Mouse (Mus musculus) MEL (cell line): ENCODE measurements around the gene Pik3ip1. TPM values are rescaled to one million over a fixed set of nuclear protein-coding genes. Genes with fewer than 3 reads are reported as not detected.

Source experiments
- DNase-seq: peaks from one replicate; pipeline ENCODE4 v3.0.0; 2011; ENCODE audit warnings: low read depth, low spot score
- H3K27ac ChIP-seq: 2 replicates; pipeline ENCODE4 v1.5.1; 2012; ENCODE audit warnings: low read depth, mild to moderate bottlenecking, control low read depth, low read length, moderate library complexity; ENCODE audit not compliant: control insufficient read depth
- H3K27me3 ChIP-seq, 2 experiments: fragments of 150-350 bp in 1 of 2; sonication (generic) in 1 of 2; 2 replicates each; pipeline ENCODE4 v1.6.1; 2012; ENCODE audit warnings: low read length in 2 of 2, mild to moderate bottlenecking in 2 of 2, improper control_type of control experiment in 1 of 2, moderate library complexity in 1 of 2; ENCODE audit not compliant: insufficient read depth in 2 of 2, control insufficient read depth in 1 of 2
- H3K36me3 ChIP-seq, 2 experiments: 2 replicates each; pipeline ENCODE4 v1.6.1; 2012 to 2014; ENCODE audit warnings: low read length in 2 of 2, improper control_type of control experiment in 1 of 2, inconsistent platforms in 1 of 2, mild to moderate bottlenecking in 1 of 2; ENCODE audit not compliant: insufficient read depth in 2 of 2, control insufficient read depth in 1 of 2
- H3K4me1 ChIP-seq, 2 experiments: fragments of 150-350 bp in 1 of 2; sonication (generic) in 1 of 2; 2 replicates each; pipeline ENCODE4 v1.6.1; 2012; ENCODE audit warnings: low read length in 2 of 2, improper control_type of control experiment in 1 of 2, mild to moderate bottlenecking in 1 of 2; ENCODE audit not compliant: insufficient read depth in 2 of 2, control insufficient read depth in 1 of 2
- H3K4me3 ChIP-seq, 2 experiments: fragments of 150-350 bp in 1 of 2; sonication (generic) in 1 of 2; 2 replicates each; pipeline ENCODE4 v1.5.1; 2012; ENCODE audit warnings: low read depth in 2 of 2, low read length in 2 of 2, mild to moderate bottlenecking in 2 of 2, moderate library complexity in 2 of 2, control low read depth in 1 of 2, improper control_type of control experiment in 1 of 2; ENCODE audit not compliant: control insufficient read depth in 1 of 2, insufficient read depth in 1 of 2
- H3K79me2 ChIP-seq: 2 replicates; pipeline ENCODE4 v1.6.1; 2012; ENCODE audit warnings: mild to moderate bottlenecking, low read length, moderate library complexity; ENCODE audit not compliant: control insufficient read depth, poor library complexity, insufficient read depth
- H3K9ac ChIP-seq: 2 replicates; pipeline ENCODE4 v1.6.1; 2012; ENCODE audit warnings: low read depth, mild to moderate bottlenecking, control low read depth, low read length, moderate library complexity; ENCODE audit not compliant: control insufficient read depth, poor library complexity, severe bottlenecking
- H3K9me3 ChIP-seq: fragments of 150-350 bp; sonication (generic); replicated peaks from 2 replicates; pipeline ENCODE4 v1.6.1; 2012; ENCODE audit warnings: mild to moderate bottlenecking, low read length, improper control_type of control experiment, moderate library complexity; ENCODE audit not compliant: insufficient read depth
- CHD2 ChIP-seq: IDR thresholded peaks from 2 replicates; pipeline ENCODE4 v1.6.1; 2011; ENCODE audit warnings: low read length, improper control_type of control experiment
- CTCF ChIP-seq, 3 experiments: IDR thresholded peaks in 2 of 3; conservative IDR thresholded peaks in 1 of 3; 2 replicates each; pipeline ENCODE4 v1.5.1; 2011 to 2012; ENCODE audit warnings: low read length in 3 of 3, low read depth in 2 of 3, mild to moderate bottlenecking in 2 of 3, improper control_type of control experiment in 1 of 3, inconsistent platforms in 1 of 3, mixed read lengths in 1 of 3, moderate library complexity in 1 of 3; ENCODE audit not compliant: control insufficient read depth in 1 of 3, insufficient read depth in 1 of 3, poor library complexity in 1 of 3, severe bottlenecking in 1 of 3
- E2F4 ChIP-seq: IDR thresholded peaks from 2 replicates; pipeline ENCODE4 v1.6.1; 2011; ENCODE audit warnings: low read depth, low read length, improper control_type of control experiment, borderline replicate concordance
- ELF1 ChIP-seq: IDR thresholded peaks from 2 replicates; pipeline ENCODE4 v1.6.1; 2014; ENCODE audit warnings: low read depth, mild to moderate bottlenecking, inconsistent platforms, low read length, improper control_type of control experiment, moderate library complexity
- EP300 ChIP-seq, 2 experiments: IDR thresholded peaks; 2 replicates each; pipeline ENCODE4 v1.6.1; 2011; ENCODE audit warnings: improper control_type of control experiment in 2 of 2, low read length in 2 of 2, low read depth in 1 of 2, mild to moderate bottlenecking in 1 of 2
- ETS1 ChIP-seq: IDR thresholded peaks from 2 replicates; pipeline ENCODE4 v1.6.1; 2012; ENCODE audit warnings: low read depth, mild to moderate bottlenecking, inconsistent platforms, low read length, improper control_type of control experiment, moderate library complexity
- GATA1 ChIP-seq: IDR thresholded peaks from 2 replicates; pipeline ENCODE4 v1.6.1; 2011; ENCODE audit warnings: low read depth, low read length, improper control_type of control experiment
- HCFC1 ChIP-seq: IDR thresholded peaks from 2 replicates; pipeline ENCODE4 v1.6.1; 2012; ENCODE audit warnings: low read depth, mild to moderate bottlenecking, inconsistent platforms, low read length, improper control_type of control experiment, moderate library complexity
- KAT2A ChIP-seq: conservative IDR thresholded peaks from 2 replicates; pipeline ENCODE4 v1.6.1; 2012; ENCODE audit warnings: low read depth, low read length, improper control_type of control experiment, inconsistent platforms
- MAFK ChIP-seq: IDR thresholded peaks from 2 replicates; pipeline ENCODE4 v1.6.1; 2011; ENCODE audit warnings: low read depth, mild to moderate bottlenecking, low read length, improper control_type of control experiment, borderline replicate concordance
- MEF2A ChIP-seq: IDR thresholded peaks from 2 replicates; pipeline ENCODE4 v1.6.1; 2014; ENCODE audit warnings: low read depth, mild to moderate bottlenecking, inconsistent platforms, low read length, improper control_type of control experiment; ENCODE audit not compliant: poor library complexity, insufficient replicate concordance, severe bottlenecking; ENCODE audit errors: extremely low read depth
- MYC ChIP-seq: IDR thresholded peaks from 2 replicates; pipeline ENCODE4 v1.6.1; 2011; ENCODE audit warnings: low read depth, mild to moderate bottlenecking, low read length, improper control_type of control experiment, moderate library complexity
- NELFE ChIP-seq: IDR thresholded peaks from 2 replicates; pipeline ENCODE4 v1.6.1; 2011; ENCODE audit warnings: low read depth, low read length, improper control_type of control experiment
- NRF1 ChIP-seq: IDR thresholded peaks from 2 replicates; pipeline ENCODE4 v1.6.1; 2014; ENCODE audit warnings: low read depth, mild to moderate bottlenecking, inconsistent platforms, low read length, improper control_type of control experiment, moderate library complexity; ENCODE audit not compliant: poor library complexity, insufficient read depth, severe bottlenecking
- POLR2A ChIP-seq, 2 experiments: IDR thresholded peaks; 2 replicates each; pipeline ENCODE4 v1.6.1; 2011 to 2012; ENCODE audit warnings: low read length in 2 of 2, mild to moderate bottlenecking in 2 of 2, control low read depth in 1 of 2, improper control_type of control experiment in 1 of 2, low read depth in 1 of 2, moderate library complexity in 1 of 2; ENCODE audit not compliant: control insufficient read depth in 1 of 2, insufficient read depth in 1 of 2, poor library complexity in 1 of 2
- POLR2AphosphoS2 ChIP-seq: IDR thresholded peaks from 2 replicates; pipeline ENCODE4 v1.6.1; 2011; ENCODE audit warnings: low read length, improper control_type of control experiment
- POLR2AphosphoS5 ChIP-seq: IDR thresholded peaks from 2 replicates; pipeline ENCODE4 v1.6.1; 2012; ENCODE audit warnings: low read depth, borderline replicate concordance, mild to moderate bottlenecking, inconsistent platforms, low read length, moderate library complexity, mixed read lengths
- RCOR1 ChIP-seq: IDR thresholded peaks from 2 replicates; pipeline ENCODE4 v1.6.1; 2012; ENCODE audit warnings: low read depth, mild to moderate bottlenecking, inconsistent platforms, low read length, improper control_type of control experiment
- SIN3A ChIP-seq: IDR thresholded peaks from 2 replicates; pipeline ENCODE4 v1.6.1; 2012; ENCODE audit warnings: low read length, improper control_type of control experiment, inconsistent platforms
- TAL1 ChIP-seq: IDR thresholded peaks from 2 replicates; pipeline ENCODE4 v1.6.1; 2012; ENCODE audit warnings: mild to moderate bottlenecking, inconsistent platforms, low read length, moderate library complexity, mixed read lengths
- TCF12 ChIP-seq: IDR thresholded peaks from 2 replicates; pipeline ENCODE4 v1.6.1; 2014; ENCODE audit warnings: low read depth, mild to moderate bottlenecking, inconsistent platforms, low read length, improper control_type of control experiment, moderate library complexity
- UBTF ChIP-seq: IDR thresholded peaks from 2 replicates; pipeline ENCODE4 v1.6.1; 2012; ENCODE audit warnings: low read depth, mild to moderate bottlenecking, inconsistent platforms, low read length, improper control_type of control experiment, moderate library complexity, borderline replicate concordance; ENCODE audit not compliant: insufficient read depth
- ZC3H11A ChIP-seq: IDR thresholded peaks from 2 replicates; pipeline ENCODE4 v1.6.1; 2012; ENCODE audit warnings: low read depth, mild to moderate bottlenecking, inconsistent platforms, low read length, improper control_type of control experiment
- polyA plus RNA-seq, 2 experiments: library from polyadenylated mRNA; stranded (reverse) in 1 of 2; unstranded in 1 of 2; fragments of >175 nt in 1 of 2; fragments of >200 nt in 1 of 2; gene quantifications; 2 replicates each; pipeline versions ENCODE4 v1.2.1 to v1.2.4; 2012; ENCODE audit warnings: low replicate concordance in 2 of 2, low read depth in 1 of 2; ENCODE audit not compliant: insufficient read length in 2 of 2, insufficient read depth in 1 of 2, missing spikeins in 1 of 2
- total RNA-seq: library from RNA; depleted of rRNA; stranded (reverse); fragments of 300-350 nt; gene quantifications from 2 replicates; pipeline ENCODE4 v1.2.3, GENCODE M21; 2012

Gene Pik3ip1
- total and polyA plus RNA-seq, 3 experiments, result 1.7 to 2.7 TPM; not detected in 1

GRCm38 (mm10) chr11:3374741-3375140 is 44.5 kb downstream of the Pik3ip1 start:
- no peaks in the 10 kb centered on the region for H3K9me3 ChIP-seq
- H3K27ac ChIP-seq, result no peak overlapping the region
- TF ChIP-seq SIN3A (no peak), POLR2AphosphoS5 (no peak), CHD2 (no peak), MYC (no peak), NRF1 (no peak), MEF2A (no peak), CTCF (IDR thresholded peaks at IDR 0.05 in 2 of 3, conservative IDR thresholded peaks at IDR 0.05 in 1 of 3; ENCODE audit: control insufficient read depth in 1 of 3, insufficient read depth in 1 of 3, low read depth in 2 of 3, low read length in 3 of 3, poor library complexity in 1 of 3, severe bottlenecking in 1 of 3) (no peak), NELFE (no peak)
- peaks cover 2 to 7% of the 10 kb centered on the region in 2 experiments for H3K4me1 ChIP-seq
- no peak overlapping the region for H3K9ac ChIP-seq
- H3K36me3 ChIP-seq, result peaks cover 0 to 6% of the 10 kb centered on the region in 2 experiments; a peak in 3 of 4 replicates
- no peak overlapping the region for H3K4me3 ChIP-seq
- H3K27me3 ChIP-seq, result no peaks in the 10 kb centered on the region
- DNase-seq, result no peak
- no peaks in the 10 kb centered on the region for H3K79me2 ChIP-seq

- H3K4me3 ChIP-seq, result no peak overlapping the region
- H3K9ac ChIP-seq, result no peak overlapping the region
- 0 out of 2 replicates have a peak overlapping the region, but pooled peaks have one; percentile 6 for H3K27ac ChIP-seq
- no peaks in the 10 kb centered on the region for H3K79me2 ChIP-seq
- H3K4me1 ChIP-seq, result peaks cover 6 to 18% of the 10 kb centered on the region in 2 experiments
- peaks cover 2 to 14% of the 10 kb centered on the region in 2 experiments; a peak in 3 of 4 replicates for H3K36me3 ChIP-seq
- no peaks in the 10 kb centered on the region for H3K9me3 ChIP-seq
- H3K27me3 ChIP-seq, result no peaks in the 10 kb centered on the region
- TF ChIP-seq KAT2A, result no peak
- 0 out of 2 replicates have a peak, but pooled peaks have one; percentile 50 for TF ChIP-seq TCF12
- no peak for TF ChIP-seq CHD2
- peak; percentile 32 for TF ChIP-seq TAL1
- TF ChIP-seq GATA1, result peak; percentile 79
- no peak; the same call in 1 of the 2 replicates for TF ChIP-seq HCFC1
- no peak for TF ChIP-seq UBTF
- peak; percentile 57; the same call in 1 of the 2 replicates for TF ChIP-seq RCOR1
- TF ChIP-seq EP300 (IDR thresholded peaks at IDR 0.05; ENCODE audit: low read depth in 1 of 2, low read length in 2 of 2), result peak; percentile 44 to 53; a peak in 3 of 4 replicates
- TF ChIP-seq MAFK, result no peak
- no peak for TF ChIP-seq ELF1
- peak; percentile 93 for TF ChIP-seq SIN3A
- 0 out of 2 replicates have a peak, but pooled peaks have one; percentile 5 for TF ChIP-seq ZC3H11A
- TF ChIP-seq ETS1, result peak; percentile 94
- TF ChIP-seq E2F4, result no peak
- TF ChIP-seq POLR2A (IDR thresholded peaks at IDR 0.05; ENCODE audit: control insufficient read depth in 1 of 2, insufficient read depth in 1 of 2, low read depth in 1 of 2, low read length in 2 of 2, poor library complexity in 1 of 2), result no peak
- TF ChIP-seq POLR2AphosphoS2, result no peak
- TF ChIP-seq, all 39 proteins: peak for 8
- peak; percentile 91 for DNase-seq
These were observed 49.2 kb downstream of the Pik3ip1 start for GRCm38 (mm10) chr11:3379427-3379826.
